Mouse (Mus musculus) heart, postnatal 14 days (tissue): Measurements from ENCODE around the gene Mmab. TPM values are rescaled to one million over a fixed set of nuclear protein-coding genes. Genes with fewer than 3 reads are reported as not detected.

ENCODE experiments used
- DNase-seq, 2 experiments: peaks; one replicate each; pipeline ENCODE4 v3.0.0; 2021 to 2022
- intact Hi-C: fragments of 180-260 bp; cut with DNase I; formaldehyde crosslinking; loops from one replicate; pipeline ENCODE4 v1.15.1; 2025
- total RNA-seq, 2 experiments: library from RNA; stranded (reverse); gene quantifications; 2 replicates each; pipeline ENCODE4 v1.2.3; 2021

Mmab gene
- total RNA-seq, 2 experiments from 2014 or later = 11.0 to 11.3 TPM

DNA sequence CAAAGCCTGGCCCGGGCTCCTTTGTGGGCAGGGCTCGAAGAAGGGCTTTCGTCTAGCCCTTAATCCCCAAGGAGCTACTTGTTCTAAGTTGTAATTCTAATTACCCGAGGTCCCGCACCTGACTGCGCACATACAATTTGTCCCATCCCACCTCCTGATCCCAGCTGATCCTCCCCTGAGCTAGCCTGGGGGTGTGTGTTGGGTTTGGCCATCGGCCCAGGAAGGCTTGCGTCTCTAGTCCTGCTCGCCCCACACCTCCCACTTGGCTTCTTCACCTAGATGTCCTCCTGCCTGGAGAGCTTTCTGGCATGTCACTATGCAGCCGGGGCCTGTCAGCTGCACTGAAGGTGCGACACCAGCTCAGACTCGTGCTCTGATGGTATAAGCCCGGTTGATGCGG lies 8.3 kb downstream of the Mmab start:
- DNase-seq = no peak
- intact Hi-C loops = no loop called here

DNA sequence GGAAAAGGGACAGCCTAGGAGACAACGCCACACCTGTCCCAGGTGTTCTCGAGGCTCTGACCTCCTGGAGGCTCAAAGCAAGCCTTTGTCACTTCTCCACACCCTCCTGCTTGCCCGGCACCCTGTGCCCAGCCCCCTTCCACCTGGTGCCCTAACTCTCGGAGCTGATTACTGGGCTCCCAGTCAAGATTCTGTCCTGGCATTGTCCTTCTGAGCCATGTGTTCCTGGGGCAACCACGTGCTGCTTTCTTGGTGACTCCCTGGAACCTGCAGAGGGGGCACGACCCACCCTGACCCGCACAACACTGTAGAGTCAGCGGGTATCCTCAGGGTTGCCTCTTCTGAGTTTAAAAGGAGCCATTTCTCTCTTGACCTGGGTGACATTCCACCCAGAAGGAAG lies 9.5 kb downstream of the Mmab start:
- intact Hi-C loops = no loop called here
- DNase-seq = peak in 1 of 2 experiments; percentile 14

DNA sequence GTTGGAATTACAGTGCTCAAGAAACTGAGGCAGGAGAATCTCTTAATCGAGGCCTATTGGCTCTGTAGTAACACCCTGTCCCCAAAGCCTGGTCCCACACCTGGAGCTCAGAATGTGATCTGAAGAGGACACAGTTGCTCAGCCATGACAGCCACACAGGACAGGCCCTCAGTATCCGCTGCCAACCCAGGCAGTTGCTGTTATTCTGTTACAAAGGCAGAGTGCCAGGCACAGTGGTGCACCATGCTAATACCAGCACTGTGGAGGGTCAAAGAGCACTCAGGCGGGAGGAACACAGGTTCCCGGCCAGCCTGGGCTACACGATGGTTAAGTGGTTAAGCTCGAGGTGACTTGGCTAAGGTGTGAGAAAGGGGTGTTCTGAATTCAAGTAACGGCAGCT lies 14.1 kb downstream of the Mmab start:
- DNase-seq = no peak
- intact Hi-C loops = no loop called here

DNA sequence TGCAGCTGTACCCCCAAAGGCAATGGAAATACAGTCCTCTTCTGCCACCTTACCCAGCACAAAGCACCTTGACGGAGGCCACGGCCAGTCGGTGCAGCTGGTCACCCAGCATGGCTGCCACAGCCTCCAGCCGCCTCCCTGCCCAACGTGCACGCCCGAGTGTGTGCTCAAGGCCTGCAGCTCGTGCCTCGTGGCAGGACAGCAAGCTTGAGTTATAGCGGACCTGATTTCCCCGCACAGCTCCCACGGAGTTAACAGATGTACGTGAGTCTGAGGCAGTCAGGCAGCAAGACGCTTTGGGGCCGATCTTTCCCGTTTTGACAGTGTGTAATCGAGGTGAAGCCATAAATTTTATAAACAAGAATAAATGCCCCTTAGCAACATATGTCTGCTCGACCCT lies 15.2 kb downstream of the Mmab start:
- no peak for DNase-seq
- intact Hi-C loops = no loop called here

- intact Hi-C loops = no loop called here
- no peak for DNase-seq
Measured at GRCm38 (mm10) chr5:114426732-114427131, 17.1 kb downstream of the Mmab start.

GRCm38 (mm10) chr5:114423961-114424360 lies 19.9 kb downstream of the Mmab start:
- intact Hi-C loops = no loop called here
- no peak for DNase-seq

DNA sequence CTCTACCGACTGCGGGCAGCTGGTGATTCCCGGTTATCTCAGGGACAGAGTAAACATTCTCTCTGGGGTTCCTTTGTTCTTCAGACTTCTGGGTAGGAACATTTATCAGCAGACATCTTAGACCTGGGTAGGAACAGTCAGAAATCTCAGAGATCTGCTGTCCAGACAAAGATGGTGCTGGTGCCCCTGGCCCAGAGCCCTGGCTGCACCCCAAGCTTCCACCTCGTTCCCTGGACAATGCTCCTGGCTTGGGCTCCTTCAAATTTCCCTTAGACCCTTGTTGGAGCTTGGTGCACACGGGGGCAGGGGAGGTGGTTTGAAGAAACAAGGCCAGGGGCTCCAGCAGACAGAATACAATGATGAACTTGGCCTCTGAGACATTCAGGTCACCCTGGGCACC lies 21.3 kb downstream of the Mmab start:
- no peak for DNase-seq
- intact Hi-C loops = no loop called here

GRCm38 (mm10) chr5:114421561-114422298 lies 22.1 kb downstream of the Mmab start:
- no peak for DNase-seq
- intact Hi-C loops = no loop called here

- peak in 1 of 2 experiments; percentile 28 for DNase-seq
- intact Hi-C loops = no loop called here
Measured at GRCm38 (mm10) chr5:114418541-114418940, 25.3 kb downstream of the Mmab start.

- intact Hi-C loops = no loop called here
- DNase-seq = no peak
Measured at GRCm38 (mm10) chr5:114416855-114417254, 27.0 kb downstream of the Mmab start.

- DNase-seq = no peak
- intact Hi-C loops = no loop called here
Measured at GRCm38 (mm10) chr5:114415606-114416005, 28.3 kb downstream of the Mmab start.

DNA sequence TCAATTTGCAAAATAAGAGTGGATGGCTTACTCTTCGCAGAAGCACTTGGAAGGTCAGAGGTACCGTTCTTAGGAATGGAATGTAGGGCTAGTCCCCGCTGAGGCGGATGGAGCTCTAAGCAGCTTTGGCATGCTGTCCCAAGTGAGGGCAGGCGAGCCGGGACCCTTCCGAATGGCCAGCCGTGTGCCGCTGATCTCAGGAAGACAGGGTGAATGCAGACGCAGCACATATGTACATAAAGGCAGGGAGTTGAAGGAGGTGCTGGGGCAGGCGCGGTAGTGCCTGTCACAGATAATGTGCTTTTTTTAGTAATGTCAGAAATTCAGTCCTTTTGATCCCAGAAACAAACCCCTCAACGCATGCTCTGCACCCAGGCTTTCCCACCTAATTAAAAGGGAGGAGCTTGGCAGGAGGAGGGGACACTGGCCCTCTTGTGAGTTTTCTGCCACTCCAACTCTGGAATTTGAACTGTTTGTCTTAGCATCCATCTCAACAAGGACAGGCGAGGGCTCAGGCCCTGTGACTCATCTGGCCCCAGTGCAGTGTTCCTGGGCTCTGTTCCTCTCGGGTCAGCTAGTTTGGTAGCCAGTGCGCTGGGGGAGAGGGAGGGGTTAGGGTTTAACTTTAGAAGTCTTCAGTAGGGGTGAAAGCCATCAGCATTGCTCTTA lies 30.7 kb downstream of the Mmab start:
- DNase-seq = peak in 1 of 2 experiments; percentile 16

DNA sequence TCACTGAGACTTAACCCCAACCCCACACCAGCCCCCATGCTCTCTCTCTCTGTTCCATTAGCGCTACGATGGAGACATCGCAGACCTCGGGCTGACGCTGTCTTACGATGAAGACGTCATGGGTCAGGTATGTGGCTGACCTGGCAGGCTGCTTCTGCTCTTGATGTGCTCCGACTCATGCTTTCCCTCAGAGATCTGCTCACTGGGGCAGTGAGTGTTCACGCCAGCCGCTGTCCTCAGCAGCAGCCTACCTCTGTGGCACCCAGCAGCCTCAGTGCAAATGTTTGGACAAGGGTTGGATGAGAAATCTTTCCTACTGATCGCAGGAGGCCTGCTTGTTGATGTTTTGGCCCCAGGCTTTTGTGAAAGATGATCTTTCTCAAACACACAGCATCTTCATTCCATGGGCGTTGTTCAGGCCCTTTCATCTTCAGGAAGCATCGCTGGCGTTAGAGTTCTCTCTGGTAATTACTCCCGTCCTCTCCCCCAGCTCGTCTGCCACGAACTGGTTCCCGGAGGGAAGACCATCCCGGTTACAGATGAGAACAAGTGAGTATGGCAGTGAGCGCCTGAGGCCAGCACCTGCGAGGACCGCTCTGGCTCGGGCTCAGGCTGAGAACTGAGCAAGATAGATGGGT lies 31.4 kb downstream of the Mmab start:
- DNase-seq = no peak
- intact Hi-C loops = no loop called here

More for the DNA sequence above, 30.7 kb downstream of the Mmab start:
- intact Hi-C loops = no loop called here

GRCm38 (mm10) chr5:114410429-114410828 lies 33.4 kb downstream of the Mmab start:
- no peak for DNase-seq
- intact Hi-C loops = no loop called here

- DNase-seq = no peak
- intact Hi-C loops = no loop called here
Measured at GRCm38 (mm10) chr5:114408846-114409245, 35.0 kb downstream of the Mmab start.

- intact Hi-C loops = no loop called here
- no peak for DNase-seq
Measured at GRCm38 (mm10) chr5:114407810-114408209, 36.0 kb downstream of the Mmab start.

DNA sequence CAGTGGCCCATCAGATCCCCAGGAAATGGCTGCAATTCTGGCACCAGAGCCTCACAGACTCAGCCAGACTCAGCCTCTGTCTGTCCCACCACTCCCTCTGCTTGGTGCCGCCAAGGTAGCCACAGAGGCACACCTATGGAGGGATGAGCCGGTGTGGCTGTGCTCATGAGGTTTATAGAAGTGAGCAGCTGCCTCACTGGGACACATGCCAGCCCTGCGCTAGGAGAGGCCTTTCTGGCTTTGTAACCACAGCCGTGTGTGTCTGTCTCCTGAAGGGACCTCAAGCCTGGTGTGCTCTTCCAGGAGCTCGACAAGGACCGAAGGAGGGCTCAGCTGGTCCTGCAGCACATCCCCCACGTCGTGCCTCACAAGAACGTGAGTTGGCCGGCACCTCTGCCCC lies 36.6 kb downstream of the Mmab start:
- intact Hi-C loops = no loop called here
- no peak for DNase-seq

- intact Hi-C loops = no loop called here
- no peak for DNase-seq
Measured at GRCm38 (mm10) chr5:114406592-114406991, 37.3 kb downstream of the Mmab start.

DNA sequence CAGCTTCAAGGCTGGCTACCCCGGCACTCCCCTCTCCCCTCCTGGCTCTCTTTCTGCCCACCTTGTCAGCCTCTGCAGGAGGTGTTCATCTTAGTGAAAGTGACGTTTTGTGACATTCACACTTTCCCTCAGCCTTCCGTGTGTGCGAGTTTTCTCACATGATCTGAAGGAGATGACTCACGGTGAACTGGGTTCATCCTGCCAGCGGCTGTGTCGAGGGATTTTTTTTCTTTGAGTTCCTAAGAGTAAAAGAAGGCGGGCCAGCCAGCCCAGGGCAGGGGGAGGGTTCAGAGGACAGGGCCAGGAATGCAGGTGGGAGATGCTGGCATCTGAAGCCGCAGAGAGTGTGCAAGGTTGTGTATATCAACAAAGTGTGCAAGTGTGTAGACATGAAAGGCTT lies 50.7 kb downstream of the Mmab start:
- no peak for DNase-seq
- intact Hi-C loops = no loop called here

DNA sequence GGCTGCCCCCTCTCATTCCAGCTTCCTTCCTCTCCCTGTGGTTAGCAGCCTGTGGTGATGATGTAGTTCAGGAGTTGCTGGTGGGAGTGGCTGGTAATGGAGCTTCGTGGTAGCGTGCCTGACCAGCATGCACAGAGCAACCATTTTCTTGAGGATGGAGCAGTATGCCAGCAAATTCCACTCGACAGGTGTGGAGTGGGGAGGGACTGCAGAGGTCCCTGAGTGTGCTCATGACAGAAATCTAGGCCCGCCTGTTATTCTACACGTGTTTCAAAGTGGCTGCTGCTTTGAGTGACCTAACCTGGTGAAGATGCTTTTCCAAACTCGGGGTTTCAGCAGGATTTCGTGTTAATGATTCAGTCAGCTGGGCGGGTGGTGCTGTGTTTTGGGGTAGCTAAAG lies 59.4 kb downstream of the Mmab start:
- intact Hi-C loops = loop anchor here (5.0 kb wide), 1 partner anchor 137 kb away; no protein-coding TSS in a partner anchor
- no peak for DNase-seq

GRCm38 (mm10) chr5:114383184-114383904 lies 60.5 kb downstream of the Mmab start:
- intact Hi-C loops = loop anchor here (5.0 kb wide), 1 partner anchor 136 kb away; no protein-coding TSS in a partner anchor
- peak; percentile 43 to 65 for DNase-seq
